Mouse (Mus musculus): ENCODE measurements around the gene Fgfr2. TPM values are rescaled to one million over a fixed set of nuclear protein-coding genes. Genes with fewer than 3 reads are reported as not detected.
A peak's percentile ranks its signal among the peaks of the same experiment; 100 is the strongest.

Gene Fgfr2
- total RNA-seq, 4 experiments from 2014 or later: 1.1 to 1.9 (median 1.4) TPM

GRCm38 (mm10) chr7:130307036-130307435 is 2816.1 kb downstream of the Fgfr2 start:
- DNase-seq (ENCODE audit: low spot score): no peak

GRCm38 (mm10) chr7:130304642-130305041 is 2818.5 kb downstream of the Fgfr2 start:
- no peak for DNase-seq (ENCODE audit: low spot score)

- DNase-seq (ENCODE audit: low spot score): no peak
These were observed 2819.7 kb downstream of the Fgfr2 start for GRCm38 (mm10) chr7:130303464-130303863.

- no peak for DNase-seq (ENCODE audit: low spot score)
These were observed 2822.5 kb downstream of the Fgfr2 start for GRCm38 (mm10) chr7:130300606-130301005.

GRCm38 (mm10) chr7:130298926-130299594 is 2824.1 kb downstream of the Fgfr2 start:
- no peak for DNase-seq (ENCODE audit: low spot score)

- DNase-seq (ENCODE audit: low spot score): no peak
These were observed 2832.0 kb downstream of the Fgfr2 start for GRCm38 (mm10) chr7:130291179-130291578.

GRCm38 (mm10) chr7:130289428-130289790 is 2833.7 kb downstream of the Fgfr2 start:
- DNase-seq (ENCODE audit: low spot score): no peak

- no peak for DNase-seq (ENCODE audit: low spot score)
These were observed 2834.3 kb downstream of the Fgfr2 start for GRCm38 (mm10) chr7:130288719-130289427.

- peak; percentile 15 for DNase-seq (ENCODE audit: low spot score)
These were observed 2834.9 kb downstream of the Fgfr2 start for GRCm38 (mm10) chr7:130288248-130288647.

GRCm38 (mm10) chr7:130278738-130279705 is 2844.1 kb downstream of the Fgfr2 start:
- DNase-seq (ENCODE audit: low spot score): peak; percentile 19

- DNase-seq (ENCODE audit: low spot score): no peak
These were observed 2845.0 kb downstream of the Fgfr2 start for GRCm38 (mm10) chr7:130278000-130278737.

GRCm38 (mm10) chr7:130273265-130273664 is 2849.9 kb downstream of the Fgfr2 start:
- DNase-seq (ENCODE audit: low spot score): peak; percentile 17

GRCm38 (mm10) chr7:130270807-130271206 is 2852.3 kb downstream of the Fgfr2 start:
- DNase-seq (ENCODE audit: low spot score): no peak

GRCm38 (mm10) chr7:130269124-130269867 is 2853.9 kb downstream of the Fgfr2 start:
- no peak for DNase-seq (ENCODE audit: low spot score)

- DNase-seq (ENCODE audit: low spot score): no peak
These were observed 2856.1 kb downstream of the Fgfr2 start for GRCm38 (mm10) chr7:130267099-130267498.

- peak; percentile 46 for DNase-seq (ENCODE audit: low spot score)
These were observed 2857.0 kb downstream of the Fgfr2 start for GRCm38 (mm10) chr7:130266166-130266490.

- peak; percentile 3 for DNase-seq (ENCODE audit: low spot score)
These were observed 2857.6 kb downstream of the Fgfr2 start for GRCm38 (mm10) chr7:130265319-130266165.

- DNase-seq (ENCODE audit: low spot score): no peak
These were observed 2858.4 kb downstream of the Fgfr2 start for GRCm38 (mm10) chr7:130264616-130265318.

- DNase-seq (ENCODE audit: low spot score): no peak
These were observed 2859.3 kb downstream of the Fgfr2 start for GRCm38 (mm10) chr7:130263799-130264351.
